Mouse (Mus musculus) right cerebral cortex, postnatal 14 days (tissue): ENCODE measurements at regions not wholly inside any gene's neighbourhood (a gene's known extent, or its start where the extent isn't known, plus 50 kb on each side); places are given as distances from the start of the nearest gene placed in this dataset.
A peak's percentile ranks its signal among the peaks of the same experiment; 100 is the strongest.
"Not testable (repeated sequence)": the region's sequence is repeated elsewhere in the genome, so short reads cannot be mapped to it uniquely, and the experiment has no call there.

ENCODE experiments used
- DNase-seq: peaks from one replicate; pipeline ENCODE4 v3.0.0; 2022

DNA sequence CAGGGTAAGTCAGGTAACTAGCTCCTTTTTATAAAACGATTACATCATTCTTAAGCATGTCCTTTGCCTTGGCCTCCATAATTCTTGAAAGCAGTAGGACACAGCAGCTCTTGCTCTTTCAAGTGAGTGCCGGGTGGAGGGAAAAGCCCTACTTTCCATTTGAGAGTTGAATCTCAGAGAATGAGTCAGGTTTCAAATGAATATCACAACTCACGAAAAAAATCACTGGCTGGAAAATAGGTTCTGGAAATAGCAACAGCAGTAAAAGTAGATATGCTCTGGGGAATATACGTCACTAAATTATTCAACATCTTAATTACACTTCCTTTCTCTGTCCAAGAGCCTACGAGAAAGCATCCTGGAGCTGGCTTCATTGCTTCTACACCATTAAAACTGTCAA is 250.5 kb downstream of the Kcnc2 start:
- peak; percentile 5 for DNase-seq

DNA sequence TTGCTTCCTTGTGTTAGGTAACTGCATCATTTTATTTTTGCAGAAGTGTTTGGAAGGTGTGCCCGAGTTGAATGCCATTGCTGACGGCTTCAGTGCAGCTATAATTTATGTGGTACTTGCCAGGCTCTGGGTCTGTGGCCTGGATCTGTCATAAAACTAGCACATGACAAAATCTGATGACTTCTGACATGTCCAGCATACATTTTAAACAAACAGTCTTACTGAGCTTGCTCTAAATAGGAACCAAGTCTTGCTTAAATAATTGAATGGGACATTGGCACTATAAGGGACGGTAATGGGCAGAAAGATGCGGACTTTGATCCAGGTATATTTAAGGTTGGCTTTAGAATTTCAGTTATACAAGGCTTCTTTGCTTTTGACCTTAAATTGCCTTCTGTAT is 272.1 kb downstream of the Kcnc2 start:
- DNase-seq, result no peak

DNA sequence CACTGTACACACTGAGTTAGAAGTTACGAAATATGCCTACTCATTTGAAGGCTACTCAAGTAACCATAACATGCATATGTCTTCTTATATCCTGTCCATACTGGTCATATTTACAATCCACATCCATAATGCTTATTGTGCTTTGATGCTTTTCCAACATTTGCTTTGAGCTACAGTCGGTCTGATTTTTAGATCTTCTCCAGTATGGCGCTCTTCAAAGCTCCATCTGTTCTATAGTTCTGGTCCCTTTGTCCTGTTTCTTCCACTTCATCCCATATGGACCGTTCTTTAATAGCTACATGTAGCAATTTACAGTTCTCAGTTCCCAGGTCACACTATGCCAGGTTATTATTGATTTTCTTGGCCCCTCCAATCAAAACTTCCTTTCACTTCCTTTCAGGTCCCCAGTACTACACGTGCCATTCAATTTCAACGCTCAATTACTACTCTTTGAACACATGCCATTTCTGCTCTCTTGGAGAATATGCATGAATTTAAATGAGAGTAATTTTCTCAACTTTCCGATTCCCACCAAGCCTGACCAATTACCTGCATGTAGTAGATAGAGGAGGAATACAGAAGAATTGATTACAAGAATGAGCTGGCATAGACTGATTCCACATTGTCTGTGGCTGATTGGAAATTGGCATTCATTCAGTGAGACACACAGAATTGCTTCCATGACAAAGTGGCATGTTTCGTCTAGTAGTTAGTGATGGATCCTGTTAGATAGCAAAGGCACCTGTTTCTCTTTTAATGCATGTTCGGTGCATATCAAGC is 301.0 kb downstream of the Kcnc2 start:
- DNase-seq, result no peak

- no peak for DNase-seq
Observed at GRCm38 (mm10) chr10:112572556-112572955, 301.6 kb downstream of the Kcnc2 start.

DNA sequence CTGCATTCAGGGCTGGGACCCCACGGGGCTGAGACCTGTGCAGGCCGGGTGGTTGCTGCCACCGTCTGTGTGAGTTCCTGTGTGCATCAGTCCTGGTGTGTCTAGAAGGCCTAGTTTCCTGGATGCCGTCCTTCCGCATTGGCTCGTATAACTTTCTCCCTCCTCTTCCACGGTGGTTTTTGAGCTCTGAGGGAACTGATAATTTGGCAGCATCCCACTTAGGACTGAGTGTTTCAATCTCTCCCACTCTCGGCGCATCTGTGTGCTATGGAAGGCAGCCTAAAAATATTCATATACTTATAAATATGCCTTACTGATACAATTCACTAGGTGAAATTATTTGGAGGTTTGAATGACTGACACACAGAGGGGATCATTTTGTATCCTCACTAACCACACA is 314.0 kb downstream of the Kcnc2 start:
- no peak for DNase-seq

DNA sequence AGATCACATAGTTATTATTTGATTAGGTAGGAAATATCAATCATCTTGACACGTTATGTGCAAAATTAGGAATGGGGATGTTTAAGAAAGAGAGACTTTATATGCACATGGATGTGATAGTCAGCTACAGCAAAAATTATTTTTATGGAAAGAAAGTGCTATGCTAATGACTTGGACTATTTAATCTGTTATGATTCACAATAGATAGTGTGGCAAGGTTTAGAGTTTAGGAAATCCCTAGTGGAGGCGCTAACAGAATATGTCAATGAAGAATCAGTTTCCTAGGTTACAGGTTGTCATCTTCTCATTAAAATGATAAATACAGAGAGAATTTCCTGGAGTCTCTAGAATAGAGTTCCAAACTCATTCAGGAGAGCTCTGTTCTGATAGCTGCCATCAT is 323.4 kb downstream of the Kcnc2 start:
- DNase-seq, result no peak

GRCm38 (mm10) chr10:112605592-112605991 is 323.2 kb downstream of the Atxn7l3b start:
- DNase-seq, result no peak

GRCm38 (mm10) chr10:112607642-112608041 is 321.2 kb downstream of the Atxn7l3b start:
- DNase-seq, result no peak

DNA sequence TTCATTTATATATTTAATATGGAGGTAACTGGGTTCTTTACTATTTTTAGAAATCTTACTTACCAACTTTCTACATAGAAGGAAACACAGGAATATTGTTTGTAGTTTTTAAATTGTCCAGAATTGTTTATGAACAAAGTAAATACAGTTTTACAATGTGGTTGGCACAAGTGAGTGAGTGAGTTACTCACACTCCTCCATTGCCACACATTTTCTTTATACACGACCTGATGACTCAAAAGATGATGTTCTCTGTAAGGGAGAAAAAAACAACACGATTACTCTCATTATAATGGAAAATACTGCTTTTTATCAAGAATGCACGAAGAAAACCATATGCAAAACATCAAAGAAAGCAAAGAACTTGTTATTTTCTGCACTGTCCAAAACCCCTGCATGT is 317.1 kb downstream of the Atxn7l3b start:
- DNase-seq, result no peak

DNA sequence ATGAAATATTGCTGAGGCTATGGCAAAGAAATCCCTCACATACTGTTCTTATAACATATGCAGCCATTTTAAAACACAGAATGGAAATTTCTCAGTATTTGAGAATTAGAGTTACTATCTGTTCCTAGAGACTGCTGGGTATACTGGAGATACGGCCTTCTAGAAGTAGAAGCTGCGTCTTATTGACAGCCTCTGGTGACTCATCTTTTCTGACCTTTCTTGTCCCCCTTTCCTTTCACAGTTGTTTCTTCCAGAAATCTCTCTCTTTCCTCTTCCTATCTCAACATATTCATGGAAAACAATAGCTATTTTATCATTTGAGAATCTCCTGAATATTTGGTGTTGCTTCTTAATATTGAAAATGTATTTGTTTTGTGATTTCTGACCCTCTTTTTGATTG is 315.1 kb downstream of the Atxn7l3b start:
- no peak for DNase-seq

DNA sequence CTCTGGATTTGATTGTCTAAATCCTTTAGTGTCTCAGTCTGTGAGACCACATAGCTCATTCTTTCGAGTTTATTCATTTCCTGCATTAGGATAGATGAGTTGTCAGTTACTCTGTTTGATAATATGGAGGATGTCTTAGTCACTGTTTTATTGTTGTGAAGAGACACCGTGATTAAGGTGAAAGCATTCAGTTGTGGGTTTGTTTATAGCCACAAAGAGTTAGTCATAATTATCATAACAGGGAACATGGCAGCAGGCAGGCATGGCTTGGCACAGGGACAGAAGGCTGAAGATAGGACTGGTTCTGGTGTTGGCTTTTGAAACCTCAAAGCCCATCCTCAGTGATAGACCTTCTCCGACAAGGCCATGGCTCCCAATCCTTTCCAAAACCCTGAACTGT is 314.6 kb downstream of the Atxn7l3b start:
- no peak for DNase-seq

DNA sequence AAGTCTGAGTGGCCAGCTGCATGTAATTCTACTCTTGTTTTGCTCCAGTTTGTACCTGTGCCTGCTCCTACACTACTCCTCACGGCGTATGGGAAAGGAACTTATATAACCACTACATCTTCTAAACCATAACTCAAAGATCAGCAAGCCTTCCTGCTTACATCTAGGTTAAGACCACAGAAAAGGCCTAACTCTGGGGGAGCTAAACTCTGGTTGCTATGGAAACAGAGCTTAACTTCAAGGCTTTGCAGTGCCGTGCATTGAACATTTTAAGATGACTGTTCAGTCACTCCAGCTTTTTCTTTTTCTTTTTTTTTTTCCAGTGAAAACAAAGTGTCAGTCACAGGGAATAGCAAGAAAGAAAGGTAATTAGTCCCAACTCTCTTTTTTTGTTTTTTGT is 309.1 kb downstream of the Atxn7l3b start:
- no peak for DNase-seq

DNA sequence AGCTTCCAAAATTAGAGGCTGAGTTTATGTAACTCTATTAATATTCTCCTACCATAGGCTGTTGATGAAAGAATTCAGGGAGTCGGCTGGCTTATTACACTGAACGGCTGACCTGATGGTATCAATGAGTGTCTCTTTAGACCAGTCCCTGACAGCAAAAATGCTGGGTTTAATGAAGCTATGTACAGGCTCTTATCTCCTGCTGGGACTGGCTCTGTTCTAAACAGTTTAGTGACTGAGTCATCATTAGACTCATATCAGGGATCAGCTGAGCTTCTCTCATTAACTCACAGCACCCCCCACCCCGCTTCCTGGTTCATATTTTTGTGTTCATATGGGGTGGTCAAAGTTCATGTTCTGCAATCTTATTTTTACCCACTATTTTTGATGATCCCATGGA is 299.0 kb downstream of the Atxn7l3b start:
- no peak for DNase-seq

GRCm38 (mm10) chr10:112635199-112635598 is 293.6 kb downstream of the Atxn7l3b start:
- no peak for DNase-seq

GRCm38 (mm10) chr10:112636574-112636973 is 292.2 kb downstream of the Atxn7l3b start:
- DNase-seq, result no peak

DNA sequence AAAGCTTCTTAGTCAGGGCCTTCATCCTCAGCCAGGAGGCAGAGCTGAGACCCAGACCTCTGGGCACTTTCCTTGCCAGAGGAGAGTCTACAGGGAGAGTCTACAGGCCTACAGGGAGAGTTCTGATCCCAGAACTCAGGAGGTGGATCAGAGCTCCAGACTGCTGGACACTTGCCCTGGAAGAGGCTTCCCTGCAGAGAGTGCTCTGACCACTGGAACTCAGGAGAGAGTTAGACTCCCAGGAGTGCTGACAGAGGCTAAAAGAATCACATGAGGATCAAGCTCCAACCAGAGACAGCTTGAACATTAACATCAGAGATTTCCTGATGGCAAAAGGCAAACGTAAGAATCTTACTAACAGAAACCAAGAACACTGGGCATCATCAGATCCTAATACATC is 288.2 kb downstream of the Atxn7l3b start:
- DNase-seq, result not testable (repeated sequence)

GRCm38 (mm10) chr10:112648986-112649385 is 279.8 kb downstream of the Atxn7l3b start:
- DNase-seq, result no peak
